Mouse (Mus musculus) liver, postnatal 0 days (tissue): ENCODE data around the gene Ier2.

ENCODE experiments used
- CTCF ChIP-seq: sonication (generic); IDR thresholded peaks from 2 replicates; pipeline ENCODE4 v1.5.1; 2016; ENCODE audit warnings: antibody characterized with exemption, low read depth
- EP300 ChIP-seq: IDR thresholded peaks from 2 replicates; pipeline ENCODE4 v1.6.1; 2016; ENCODE audit warnings: antibody characterized with exemption, low read depth, mild to moderate bottlenecking

- TF ChIP-seq CTCF (peak; percentile 42), EP300 (no peak)
Observed at GRCm38 (mm10) chr8:84646800-84647199, 15.9 kb downstream of the Ier2 start.
